Mouse (Mus musculus) gastrocnemius, adult 2 months (tissue): ENCODE data around the gene Camk2b. TPM values are rescaled to one million over a fixed set of nuclear protein-coding genes. Genes with fewer than 3 reads are reported as not detected.
"Not testable (repeated sequence)": the region's sequence is repeated elsewhere in the genome, so short reads cannot be mapped to it uniquely, and the experiment has no call there.

ENCODE experiments used
- DNase-seq: peaks from one replicate; pipeline ENCODE4 v3.0.0; 2022
- H3K27ac ChIP-seq: fragments of 200-600 bp; 2 replicates; pipeline ENCODE4 v1.8.1; 2022; ENCODE audit warnings: mild to moderate bottlenecking
- H3K4me3 ChIP-seq: fragments of 200-600 bp; 2 replicates; pipeline ENCODE4 v1.8.1; 2022; ENCODE audit warnings: mild to moderate bottlenecking, moderate library complexity
- CTCF ChIP-seq: fragments of 200-600 bp; IDR thresholded peaks from 2 replicates; pipeline ENCODE4 v1.8.1; 2022; ENCODE audit warnings: antibody characterized with exemption, mild to moderate bottlenecking, moderate library complexity
- intact Hi-C: fragments of 180-260 bp; cut with DNase I; formaldehyde crosslinking; loops from one replicate; pipeline ENCODE4 v1.15.1; 2025
- total RNA-seq, 2 experiments: library from RNA; stranded (reverse); gene quantifications; 2 replicates each; pipeline ENCODE4 v1.2.3; 2021

Camk2b gene
- total RNA-seq, 2 experiments from 2014 or later: 108 to 128 TPM

- H3K27ac ChIP-seq: peak within 1 kb of the TSS; percentile 97
- intact Hi-C loops: no loop called here
- peak within 1 kb of the TSS; percentile 99 for H3K4me3 ChIP-seq
- DNase-seq: peak; percentile 99
- TF ChIP-seq CTCF: no peak
Observed at GRCm38 (mm10) chr11:5955546-5956276, 110.5 kb downstream of the Camk2b start, which contains the start of gene Ykt6. Gene Ykt6, plus strand, starts transcription at chr11:5955693.

GRCm38 (mm10) chr11:5954965-5955504 is 111.1 kb downstream of the Camk2b start:
- intact Hi-C loops: no loop called here

GRCm38 (mm10) chr11:5954435-5954834 is 111.7 kb downstream of the Camk2b start:
- peak overlapping the region; percentile 99; the same call in 1 of the 2 replicates for H3K4me3 ChIP-seq

More at GRCm38 (mm10) chr11:5954965-5955504, 111.1 kb downstream of the Camk2b start:
- peak; percentile 67 for DNase-seq
- Histone ChIP-seq H3K27ac (peak overlapping the region; percentile 97), H3K4me3 (peak overlapping the region; percentile 99)
- TF ChIP-seq CTCF: peak; percentile 50

GRCm38 (mm10) chr11:5953130-5953765 is 112.9 kb downstream of the Camk2b start:
- no peak for DNase-seq
- intact Hi-C loops: no loop called here
- peak; percentile 62 for TF ChIP-seq CTCF
- Histone ChIP-seq H3K27ac (no peak overlapping the region), H3K4me3 (no peak overlapping the region)

More at GRCm38 (mm10) chr11:5954435-5954834, 111.7 kb downstream of the Camk2b start:
- no peak for TF ChIP-seq CTCF
- H3K27ac ChIP-seq: peak overlapping the region; percentile 97
- no peak for DNase-seq
- intact Hi-C loops: no loop called here

- TF ChIP-seq CTCF: no peak
- H3K4me3 ChIP-seq: no peak overlapping the region
- intact Hi-C loops: no loop called here
- no peak for DNase-seq
- no peak overlapping the region for H3K27ac ChIP-seq
Observed at GRCm38 (mm10) chr11:5952501-5952900, 113.7 kb downstream of the Camk2b start.

- no peak for DNase-seq
- TF ChIP-seq CTCF: no peak
- intact Hi-C loops: no loop called here
- Histone ChIP-seq H3K27ac (no peak within 1 kb of the TSS), H3K4me3 (no peak within 1 kb of the TSS)
Observed at GRCm38 (mm10) chr11:5949586-5950352, 116.4 kb downstream of the Camk2b start, which contains the start of gene Gck. Gene Gck, minus strand, starts transcription at chr11:5950081.

- no peak for TF ChIP-seq CTCF
- no peak for DNase-seq
- Histone ChIP-seq H3K27ac (no peak overlapping the region), H3K4me3 (no peak overlapping the region)
- intact Hi-C loops: no loop called here
Observed at GRCm38 (mm10) chr11:5948546-5949250, 117.5 kb downstream of the Camk2b start.

- TF ChIP-seq CTCF: no peak
- Histone ChIP-seq H3K27ac (no peak overlapping the region), H3K4me3 (no peak overlapping the region)
- intact Hi-C loops: no loop called here
- DNase-seq: no peak
Observed at GRCm38 (mm10) chr11:5947796-5948195, 118.4 kb downstream of the Camk2b start.

- DNase-seq: no peak
- TF ChIP-seq CTCF: no peak
- intact Hi-C loops: no loop called here
- Histone ChIP-seq H3K4me3 (no peak overlapping the region), H3K27ac (no peak overlapping the region)
Observed at GRCm38 (mm10) chr11:5945096-5945495, 121.1 kb downstream of the Camk2b start.

GRCm38 (mm10) chr11:5942966-5943365 is 123.2 kb downstream of the Camk2b start:
- no peak for TF ChIP-seq CTCF
- H3K27ac ChIP-seq: no peak overlapping the region
- no peak for DNase-seq
- intact Hi-C loops: no loop called here
- no peak overlapping the region for H3K4me3 ChIP-seq

- H3K27ac ChIP-seq, H3K4me3 ChIP-seq, intact Hi-C loops, DNase-seq: not testable (repeated sequence)
Observed at GRCm38 (mm10) chr11:5934531-5934930, 131.6 kb downstream of the Camk2b start.

- TF ChIP-seq CTCF: peak; percentile 18; the same call in 1 of the 2 replicates
- intact Hi-C loops, H3K4me3 ChIP-seq, H3K27ac ChIP-seq, DNase-seq: not testable (repeated sequence)
Observed at GRCm38 (mm10) chr11:5931947-5932346, 134.2 kb downstream of the Camk2b start.
